Mouse (Mus musculus): Measurements from ENCODE around the gene Rab5if. TPM values are rescaled to one million over a fixed set of nuclear protein-coding genes. Genes with fewer than 3 reads are reported as not detected.

Gene Rab5if
- total and polyA plus RNA-seq, 2 experiments from 2014 or later, result 115 to 155 TPM

- no peaks in the 10 kb centered on the region for H3K27me3 ChIP-seq (ENCODE audit: insufficient read depth, low read length)
- no peak for TF ChIP-seq CTCF (IDR thresholded peaks at IDR 0.05)
- no peaks in the 10 kb centered on the region for H3K9me3 ChIP-seq (ENCODE audit: low read length)
- ATAC-seq (ENCODE audit: low FRiP score), result no peak
- 87% methylated on average over 3 of the region's 3 CpGs for WGBS
- no peak overlapping the region for H3K9ac ChIP-seq (replicated peaks; ENCODE audit: low read length, poor library complexity, severe bottlenecking)
- H3K4me3 ChIP-seq (ENCODE audit: low read depth, low read length), result no peak overlapping the region
- H3K27ac ChIP-seq (ENCODE audit: low read depth, low read length), result no peak overlapping the region
- H3K4me1 ChIP-seq (ENCODE audit: insufficient read depth, low read length), result 0 out of 2 replicates have a peak, but pooled peaks cover 3% of the 10 kb centered on the region
- H3K36me3 ChIP-seq (ENCODE audit: insufficient read depth, low read length), result no peaks in the 10 kb centered on the region
- DNase-seq (ENCODE audit: low spot score), result no peak
- no peak overlapping the region for H3K4me2 ChIP-seq (ENCODE audit: low read depth, low read length, poor library complexity, severe bottlenecking)
Observed at GRCm38 (mm10) chr2:156888490-156888889, 25.6 kb downstream of the Rab5if start.

- 17% methylated on average over 3 of the region's 3 CpGs for WGBS
- H3K36me3 ChIP-seq (ENCODE audit: insufficient read depth, low read length), result no peaks in the 10 kb centered on the region
- 0 out of 2 replicates have a peak, but pooled peaks have one; percentile 52 for ATAC-seq (ENCODE audit: low FRiP score)
- H3K9ac ChIP-seq (replicated peaks; ENCODE audit: low read length, poor library complexity, severe bottlenecking), result no peak overlapping the region
- no peak overlapping the region for H3K4me3 ChIP-seq (ENCODE audit: low read depth, low read length)
- H3K4me1 ChIP-seq (ENCODE audit: insufficient read depth, low read length), result 0 out of 2 replicates have a peak, but pooled peaks cover 3% of the 10 kb centered on the region
- no peak overlapping the region for H3K27ac ChIP-seq (ENCODE audit: low read depth, low read length)
- no peak for TF ChIP-seq CTCF (IDR thresholded peaks at IDR 0.05)
- H3K27me3 ChIP-seq (ENCODE audit: insufficient read depth, low read length), result no peaks in the 10 kb centered on the region
- H3K4me2 ChIP-seq (ENCODE audit: low read depth, low read length, poor library complexity, severe bottlenecking), result no peak overlapping the region
- peak; percentile 73 for DNase-seq (ENCODE audit: low spot score)
- H3K9me3 ChIP-seq (ENCODE audit: low read length), result no peaks in the 10 kb centered on the region
Observed at GRCm38 (mm10) chr2:156892240-156892639, 29.3 kb downstream of the Rab5if start.

GRCm38 (mm10) chr2:156892821-156893220 is 29.9 kb downstream of the Rab5if start:
- H3K4me1 ChIP-seq (ENCODE audit: insufficient read depth, low read length), result 0 out of 2 replicates have a peak, but pooled peaks cover 3% of the 10 kb centered on the region
- H3K4me2 ChIP-seq (ENCODE audit: low read depth, low read length, poor library complexity, severe bottlenecking), result no peak overlapping the region
- DNase-seq (ENCODE audit: low spot score), result no peak
- no peak for TF ChIP-seq CTCF (IDR thresholded peaks at IDR 0.05)
- H3K27me3 ChIP-seq (ENCODE audit: insufficient read depth, low read length), result no peaks in the 10 kb centered on the region
- H3K9me3 ChIP-seq (ENCODE audit: low read length), result no peaks in the 10 kb centered on the region
- no peak overlapping the region for H3K4me3 ChIP-seq (ENCODE audit: low read depth, low read length)
- WGBS, result 52% methylated on average over 6 of the region's 6 CpGs
- H3K36me3 ChIP-seq (ENCODE audit: insufficient read depth, low read length), result no peaks in the 10 kb centered on the region
- H3K27ac ChIP-seq (ENCODE audit: low read depth, low read length), result no peak overlapping the region
- no peak for ATAC-seq (ENCODE audit: low FRiP score)
- no peak overlapping the region for H3K9ac ChIP-seq (replicated peaks; ENCODE audit: low read length, poor library complexity, severe bottlenecking)

GRCm38 (mm10) chr2:156894496-156895265 is 31.8 kb downstream of the Rab5if start:
- 78% methylated on average over 15 of the region's 15 CpGs for WGBS

GRCm38 (mm10) chr2:156896384-156896914 is 33.5 kb downstream of the Rab5if start:
- peaks cover 5% of the 10 kb centered on the region; the same call in 1 of the 2 replicates for H3K4me1 ChIP-seq (ENCODE audit: insufficient read depth, low read length)
- no peaks in the 10 kb centered on the region for H3K27me3 ChIP-seq (ENCODE audit: insufficient read depth, low read length)
- TF ChIP-seq CTCF (IDR thresholded peaks at IDR 0.05), result no peak
- no peak overlapping the region for H3K27ac ChIP-seq (ENCODE audit: low read depth, low read length)
- H3K4me3 ChIP-seq (ENCODE audit: low read depth, low read length), result no peak overlapping the region
- H3K9me3 ChIP-seq (ENCODE audit: low read length), result no peaks in the 10 kb centered on the region
- no peak for ATAC-seq (ENCODE audit: low FRiP score)
- DNase-seq (ENCODE audit: low spot score), result no peak
- H3K9ac ChIP-seq (replicated peaks; ENCODE audit: low read length, poor library complexity, severe bottlenecking), result no peak overlapping the region
- WGBS, result 68% methylated on average over 9 of the region's 9 CpGs
- H3K36me3 ChIP-seq (ENCODE audit: insufficient read depth, low read length), result no peaks in the 10 kb centered on the region
- no peak overlapping the region for H3K4me2 ChIP-seq (ENCODE audit: low read depth, low read length, poor library complexity, severe bottlenecking)

More at GRCm38 (mm10) chr2:156894496-156895265, 31.8 kb downstream of the Rab5if start:
- H3K27me3 ChIP-seq (ENCODE audit: insufficient read depth, low read length), result no peaks in the 10 kb centered on the region
- no peaks in the 10 kb centered on the region for H3K9me3 ChIP-seq (ENCODE audit: low read length)
- peaks cover 5% of the 10 kb centered on the region; the same call in 1 of the 2 replicates for H3K4me1 ChIP-seq (ENCODE audit: insufficient read depth, low read length)
- no peak overlapping the region for H3K9ac ChIP-seq (replicated peaks; ENCODE audit: low read length, poor library complexity, severe bottlenecking)
- H3K4me3 ChIP-seq (ENCODE audit: low read depth, low read length), result no peak overlapping the region
- no peak overlapping the region for H3K4me2 ChIP-seq (ENCODE audit: low read depth, low read length, poor library complexity, severe bottlenecking)
- TF ChIP-seq CTCF (IDR thresholded peaks at IDR 0.05), result no peak
- H3K27ac ChIP-seq (ENCODE audit: low read depth, low read length), result no peak overlapping the region
- no peak for DNase-seq (ENCODE audit: low spot score)
- ATAC-seq (ENCODE audit: low FRiP score), result no peak
- H3K36me3 ChIP-seq (ENCODE audit: insufficient read depth, low read length), result no peaks in the 10 kb centered on the region

- Histone ChIP-seq H3K9me3 (ENCODE audit: low read length) (no peaks in the 10 kb centered on the region), H3K9ac (replicated peaks; ENCODE audit: low read length, poor library complexity, severe bottlenecking) (no peak overlapping the region), H3K27ac (ENCODE audit: low read depth, low read length) (no peak overlapping the region), H3K27me3 (ENCODE audit: insufficient read depth, low read length) (no peaks in the 10 kb centered on the region), H3K4me1 (ENCODE audit: insufficient read depth, low read length) (peaks cover 3% of the 10 kb centered on the region; the same call in 1 of the 2 replicates), H3K4me3 (ENCODE audit: low read depth, low read length) (no peak overlapping the region), H3K4me2 (ENCODE audit: low read depth, low read length, poor library complexity, severe bottlenecking) (no peak overlapping the region), H3K36me3 (ENCODE audit: insufficient read depth, low read length) (no peaks in the 10 kb centered on the region)
- TF ChIP-seq CTCF (IDR thresholded peaks at IDR 0.05), result no peak
- ATAC-seq (ENCODE audit: low FRiP score) (no peak), DNase-seq (ENCODE audit: low spot score) (no peak)
- 84% methylated on average over 9 of the region's 9 CpGs for WGBS
Observed at GRCm38 (mm10) chr2:156897034-156897433, 34.1 kb downstream of the Rab5if start.

Data from midbrain, postnatal 0 days (tissue).